ENCODE assay signal across 7 mouse cellular contexts in the genomic region with DNA sequence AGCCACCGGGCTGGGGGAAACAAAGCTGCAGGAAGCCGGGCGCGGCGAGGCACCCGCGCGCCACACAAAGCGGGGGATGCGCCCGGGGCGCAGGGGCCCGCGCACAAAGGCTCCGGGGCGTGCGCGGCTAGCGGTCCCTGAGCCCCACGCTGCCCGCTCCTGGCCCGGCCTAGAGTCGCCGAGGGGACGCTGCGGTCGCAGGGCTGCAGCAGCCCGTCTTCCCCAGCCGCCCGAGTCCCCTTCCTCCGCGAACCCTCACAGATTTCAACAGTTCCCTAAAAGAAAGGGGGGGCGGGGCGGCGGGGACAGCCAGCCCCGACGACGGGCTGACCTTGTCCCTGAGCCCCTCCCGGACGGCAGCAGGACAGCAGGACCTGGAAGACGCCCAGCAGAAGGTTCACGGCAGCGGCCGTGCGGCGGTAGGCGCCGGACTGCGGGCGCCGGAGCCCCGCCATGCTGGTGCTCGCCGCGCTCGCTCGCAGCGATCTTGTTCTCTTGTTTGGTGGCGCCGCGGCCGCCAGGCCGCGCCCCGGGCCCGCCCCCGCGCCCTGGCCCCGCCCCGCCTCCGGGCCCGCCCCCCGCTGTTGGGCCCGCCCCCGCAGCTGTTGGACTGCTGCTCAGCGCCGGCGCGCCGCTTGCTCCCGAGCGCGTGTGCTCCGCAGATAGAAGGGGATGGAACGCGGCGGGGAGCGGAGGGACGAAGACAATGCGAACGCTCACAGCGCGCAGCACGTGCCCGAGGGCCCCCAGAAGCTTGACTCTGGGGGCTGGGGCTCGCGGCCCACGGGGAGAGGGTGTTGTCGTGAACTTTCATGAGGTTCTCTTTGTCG. TPM values are rescaled to one million over a fixed set of nuclear protein-coding genes. Genes with fewer than 3 reads are reported as not detected.
DNase-seq lines count a peak whose midpoint lies in the region; ATAC-seq lines count a peak whose summit lies in the region.

Gene Tmem131l, minus strand, starts transcription at position 530 of the 830 bp plus-strand sequence.

- peak; percentile 77 to 82 for DNase-seq in adrenal gland, adult 18-20 months (ENCODE audit: low spot score in 2 of 2)
- DNase-seq in embryo, embryonic 10 days (ENCODE audit: low spot score) = peak; percentile 92
- peak; percentile 87 for DNase-seq in gastrocnemius, postnatal 14 days
- DNase-seq in left cerebral cortex, postnatal 14 days (ENCODE audit: low spot score in 2 of 2) = peak; percentile 70 to 76
- peak; percentile 69 for DNase-seq in right cerebral cortex, postnatal 25 days

- intact Hi-C loops in gastrocnemius, postnatal 14 days (cut with DNase I; ENCODE audit: low total_unique reads) = loop anchor here (5.0 kb wide), 1 partner anchor 93 kb away; no protein-coding TSS in a partner anchor
- intact Hi-C loops in left cerebral cortex, postnatal 14 days (cut with DNase I) = loop anchor here (5.0 to 10.0 kb wide), 4 partner anchors 48 to 275 kb away; partner anchors contain the start of gene Mnd1

- ATAC-seq in inflammation-experienced regulatory T-cells, adult 6 months = peak; percentile 35
- ATAC-seq in megakaryocyte-erythroid progenitor cell, adult 5-6 weeks (replicated peaks; ENCODE audit: low FRiP score, low TSS enrichment, poor library complexity, severe bottlenecking) = peak; percentile 69

RNA-seq across cellular contexts. Expression of gene Tmem131l, which starts in this region (rescaled TPM):
- total RNA-seq in adrenal gland, adult 18-20 months (2021) = 10 to 100 TPM; 14.0 to 26.4 TPM
- 10 to 100 TPM; 16.4 to 19.1 TPM for total RNA-seq in gastrocnemius, postnatal 14 days (2021)
- polyA plus RNA-seq in inflammation-experienced regulatory T-cells, adult 6 months (2017; shearing (Covaris generic)) = 10 to 100 TPM; 34.7 to 39.7 (median 36.1) TPM
- 10 to 100 TPM; 29.6 to 35.8 TPM for total RNA-seq in left cerebral cortex, postnatal 14 days (2021)
- total RNA-seq in megakaryocyte-erythroid progenitor cell, adult 5-6 weeks (2014; fragmentation: Nextera tagmentation) = 103 and 106 TPM in 2 replicates
- total RNA-seq in megakaryocyte-erythroid progenitor cell, adult 5-6 weeks (2017) = 32.7 and 42.1 TPM in 2 replicates

Comparison
In these comparisons a context has a peak if more than half of its experiments do, and no peak if none do; other contexts are left out.
1. Peak in every context shown above with its lines: DNase-seq and ATAC-seq.